Mouse (Mus musculus) bone marrow, adult 2 months (tissue): ENCODE measurements at regions not wholly inside any gene's neighbourhood (a gene's known extent, or its start where the extent isn't known, plus 50 kb on each side); places are given as distances from the start of the nearest gene placed in this dataset.

ENCODE experiments used
- CTCF ChIP-seq: fragments of 200-500 bp; IDR thresholded peaks from 2 replicates; pipeline ENCODE4 v1.5.1; 2011; ENCODE audit warnings: low read length, control low read depth; ENCODE audit not compliant: control insufficient read depth, insufficient read depth
- POLR2A ChIP-seq: fragments of 200-500 bp; IDR thresholded peaks from 2 replicates; pipeline ENCODE4 v1.6.1; 2011; ENCODE audit warnings: low read depth, mild to moderate bottlenecking, control low read depth, low read length, borderline replicate concordance; ENCODE audit not compliant: control insufficient read depth

- TF ChIP-seq CTCF, result no peak
- TF ChIP-seq POLR2A, result no peak
Observed at GRCm38 (mm10) chr5:17262126-17262525, 110.9 kb upstream of the Speer4f2 start.
